Mouse (Mus musculus): Measurements from ENCODE around the gene Lrp8.
A peak's percentile ranks its signal among the peaks of the same experiment; 100 is the strongest.

Lrp8 gene

DNA sequence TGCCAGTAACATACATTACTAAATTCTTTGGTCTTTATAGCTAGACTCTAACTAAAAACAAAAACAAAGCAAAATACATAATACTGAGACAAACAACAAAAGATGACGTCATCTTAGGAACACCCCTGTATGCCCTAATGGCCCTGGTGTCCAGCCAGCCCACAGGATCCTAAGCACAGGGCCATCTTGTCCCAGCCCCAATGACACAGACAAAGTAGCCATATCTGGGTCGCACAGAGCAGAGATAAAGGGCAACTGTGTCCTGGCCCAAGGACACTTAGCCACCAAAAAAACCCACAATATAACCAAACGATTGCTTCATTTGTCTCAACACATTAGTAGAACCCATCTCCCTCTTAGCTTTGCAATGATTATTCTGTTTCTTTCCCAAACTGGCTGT, 8.9 kb downstream of the Lrp8 start:
- no peak for DNase-seq

DNA sequence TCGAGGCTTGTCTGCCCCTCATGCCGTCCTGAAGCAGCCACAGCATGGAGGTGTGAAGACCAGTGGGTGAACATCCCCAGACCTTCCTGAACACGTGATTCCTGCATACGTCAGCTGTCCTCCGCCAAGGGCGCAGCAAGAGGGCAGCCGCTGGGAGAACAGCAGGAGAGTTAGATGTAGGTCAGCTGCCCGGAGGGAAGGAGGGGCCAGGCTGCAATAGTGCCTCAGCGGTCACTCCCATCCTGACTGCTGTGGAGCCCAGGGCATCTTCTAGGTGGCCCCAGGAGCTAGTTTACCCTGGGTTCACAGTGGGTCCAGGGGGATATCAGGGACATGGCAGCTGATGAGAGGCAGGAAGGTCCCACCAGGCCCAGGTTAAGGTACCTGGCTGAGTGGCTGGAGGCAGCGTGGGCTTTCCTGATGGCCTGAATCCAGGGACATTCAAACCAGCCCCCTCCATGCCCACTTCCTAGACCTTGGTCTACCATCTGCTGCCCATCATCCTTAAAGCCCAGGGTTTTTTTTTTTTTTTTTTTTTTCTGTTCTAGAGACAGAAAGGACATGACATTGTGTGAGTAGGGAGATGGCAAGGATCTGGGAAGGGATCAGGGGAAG, 9.8 kb downstream of the Lrp8 start:
- no peak for DNase-seq

DNA sequence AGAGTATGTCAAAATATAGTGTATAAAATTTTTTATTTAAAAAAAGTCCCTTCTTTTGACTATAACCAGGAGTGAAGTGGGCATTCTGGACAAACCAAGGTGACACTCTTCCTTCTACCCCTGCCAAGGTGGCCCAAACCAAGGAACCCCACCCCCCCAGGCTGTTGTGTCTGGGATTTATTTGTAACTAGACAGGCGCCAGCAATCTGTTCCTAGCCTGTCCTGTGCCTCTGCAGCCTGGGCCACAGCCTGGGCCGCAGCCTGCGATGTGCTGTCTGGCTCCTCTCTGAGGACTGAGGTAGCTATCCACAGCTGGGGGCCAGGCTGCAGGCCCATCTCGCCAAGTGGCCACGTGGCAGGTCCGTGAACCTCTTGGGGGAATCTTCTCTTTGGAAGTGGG, 10.3 kb downstream of the Lrp8 start:
- DNase-seq, result no peak

DNA sequence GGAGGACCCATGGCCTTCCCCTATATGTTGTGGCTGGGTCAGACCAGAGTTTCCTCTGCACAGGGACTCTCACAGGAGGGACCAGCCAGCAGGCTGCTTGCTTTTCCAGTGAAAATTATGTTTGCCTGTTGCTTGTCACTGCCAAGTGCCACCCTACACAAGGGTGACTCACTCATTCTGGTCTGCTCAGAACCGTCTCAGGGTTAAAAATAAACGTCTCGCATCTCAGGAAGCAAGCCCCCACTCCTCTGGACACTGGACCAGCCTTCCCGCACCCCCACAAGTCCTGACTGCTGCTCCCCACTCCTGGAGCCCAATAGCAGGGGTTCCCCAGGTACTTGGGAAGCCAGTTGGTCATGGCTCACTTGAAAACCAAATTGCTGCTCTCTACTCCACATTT, 14.4 kb downstream of the Lrp8 start:
- no peak for DNase-seq

DNA sequence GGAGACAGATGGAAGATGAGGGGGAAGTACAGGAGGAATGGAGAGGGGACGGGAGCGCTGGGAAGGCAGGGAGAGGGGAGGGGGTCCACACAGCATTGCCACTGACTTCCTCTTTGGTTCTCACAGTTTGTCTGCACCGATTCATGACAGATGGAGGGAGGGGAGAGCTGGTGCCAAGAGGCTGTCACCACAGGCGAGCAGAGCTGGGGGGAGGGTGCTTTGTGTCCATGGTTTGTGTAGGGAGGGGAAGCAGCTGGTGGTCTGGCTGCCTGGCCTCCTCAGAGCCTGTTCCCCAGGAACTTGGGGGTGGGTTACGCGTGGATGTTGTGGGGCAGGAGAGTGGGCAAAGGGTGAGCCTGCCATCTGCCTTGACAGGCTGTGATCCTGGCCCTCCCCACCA, 15.4 kb downstream of the Lrp8 start:
- DNase-seq, result no peak

DNA sequence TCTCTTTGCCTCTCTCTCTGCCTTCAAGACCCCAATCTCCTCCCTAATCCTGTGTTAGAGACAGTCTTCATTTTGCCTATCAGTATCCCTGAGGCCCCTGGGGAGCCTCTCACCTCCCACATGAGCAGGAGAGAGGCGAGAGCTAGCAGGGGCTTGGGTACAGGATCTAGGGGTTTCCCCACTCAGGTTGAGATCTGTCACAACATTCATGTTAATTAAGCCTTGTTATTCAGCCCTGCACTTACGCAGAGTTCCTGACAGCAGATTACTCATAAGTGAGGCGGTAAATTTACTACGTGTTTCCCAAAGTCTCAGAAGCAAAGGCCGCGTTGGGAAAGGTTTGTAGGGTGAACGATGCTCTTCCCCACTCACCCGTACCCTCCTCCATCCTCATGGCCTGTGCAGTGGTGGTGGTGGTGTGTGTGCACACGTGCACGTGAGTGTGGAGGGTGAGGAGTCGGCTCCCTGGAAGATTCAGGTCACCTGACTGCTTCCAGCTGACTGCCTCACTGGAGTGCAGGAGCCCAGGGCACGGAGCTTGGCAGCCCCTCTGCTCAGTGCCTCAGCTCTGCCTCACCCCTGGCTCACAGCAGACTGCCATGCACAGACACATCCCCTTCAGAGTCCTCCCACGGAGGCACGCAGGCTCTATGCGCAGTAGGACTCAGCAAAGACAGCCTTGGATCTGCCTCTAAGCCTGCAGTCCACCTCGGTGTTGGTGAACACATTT, 18.1 kb downstream of the Lrp8 start:
- DNase-seq, result no peak

DNA sequence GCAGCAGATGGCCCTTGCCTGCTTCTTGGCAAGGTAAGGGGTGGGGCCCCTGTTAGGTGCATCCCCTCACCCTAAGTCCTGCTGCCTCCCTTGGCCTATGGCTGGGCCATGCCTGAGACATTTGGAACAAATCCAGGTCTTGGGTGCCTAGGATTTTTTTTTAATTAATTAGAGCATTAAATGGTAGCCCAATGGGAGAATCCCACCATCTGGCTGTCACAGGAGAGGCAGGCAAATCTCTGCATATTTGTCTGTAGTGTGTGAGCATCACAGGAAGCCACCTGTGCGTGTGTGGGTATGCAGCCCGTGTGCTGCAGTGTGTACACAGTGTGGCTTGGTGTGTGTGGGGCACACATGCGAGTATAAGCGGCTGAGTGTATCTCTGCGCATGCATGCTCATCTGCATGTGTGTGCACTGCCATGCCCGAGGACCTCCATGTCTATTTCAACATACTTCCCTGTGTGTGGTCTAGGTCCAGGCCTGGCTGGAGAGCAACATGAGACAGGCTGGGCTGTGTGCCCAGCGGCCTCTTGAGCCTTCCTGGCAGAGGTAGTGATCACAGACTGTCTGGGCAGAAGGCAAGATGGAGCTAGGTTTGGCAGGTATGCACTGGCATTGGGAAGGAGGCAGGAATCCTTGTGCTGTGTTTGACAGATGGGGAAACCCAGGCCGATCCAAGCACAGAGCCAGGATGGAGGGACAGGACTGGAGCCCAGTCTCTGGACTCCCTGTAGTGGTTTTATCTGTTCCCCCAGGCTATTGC, 19.0 kb downstream of the Lrp8 start:
- DNase-seq, result no peak

DNA sequence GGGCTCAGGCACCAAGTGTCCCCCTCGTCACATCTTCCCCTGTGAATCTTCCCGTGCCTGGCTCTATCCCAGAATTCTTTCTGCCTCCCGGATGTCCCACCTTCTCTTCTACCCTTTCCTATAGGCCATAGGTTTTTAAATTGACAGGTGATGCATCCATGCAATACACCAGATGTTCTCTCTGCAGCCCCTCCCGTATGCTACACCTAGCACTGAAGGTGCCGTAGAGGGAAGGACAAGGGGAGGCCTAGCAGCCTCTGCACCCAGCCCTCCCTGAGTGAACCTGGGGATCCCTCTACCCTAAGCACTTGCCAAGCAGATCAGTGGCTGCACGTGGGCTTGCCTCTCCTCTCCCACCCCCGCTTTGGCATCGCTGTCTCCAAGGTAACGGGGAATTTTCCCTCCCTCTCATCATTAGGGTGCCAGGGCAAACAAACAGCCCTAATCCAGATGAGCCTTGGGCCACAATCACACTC, 20.9 kb downstream of the Lrp8 start:
- DNase-seq, result no peak

DNA sequence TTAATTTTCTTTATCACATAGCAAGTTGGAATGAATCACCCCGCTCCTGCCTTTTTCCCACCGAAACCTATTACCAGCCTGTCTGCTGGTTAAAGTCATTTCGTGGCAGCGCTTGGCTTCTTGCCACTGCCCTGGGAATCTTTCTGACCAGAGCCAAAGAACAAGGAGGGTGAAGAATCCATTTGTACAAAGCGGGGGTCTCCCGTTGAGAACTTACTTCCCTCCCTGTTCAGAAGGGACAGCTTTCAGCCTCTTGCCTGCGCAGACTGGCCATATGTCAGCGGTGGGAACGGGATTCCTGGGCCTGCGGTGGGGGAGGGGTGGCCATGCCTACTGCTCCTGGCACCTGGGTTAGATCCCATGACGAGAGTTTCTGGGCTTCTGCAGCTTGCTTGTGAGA, 21.4 kb downstream of the Lrp8 start:
- DNase-seq, result no peak

DNA sequence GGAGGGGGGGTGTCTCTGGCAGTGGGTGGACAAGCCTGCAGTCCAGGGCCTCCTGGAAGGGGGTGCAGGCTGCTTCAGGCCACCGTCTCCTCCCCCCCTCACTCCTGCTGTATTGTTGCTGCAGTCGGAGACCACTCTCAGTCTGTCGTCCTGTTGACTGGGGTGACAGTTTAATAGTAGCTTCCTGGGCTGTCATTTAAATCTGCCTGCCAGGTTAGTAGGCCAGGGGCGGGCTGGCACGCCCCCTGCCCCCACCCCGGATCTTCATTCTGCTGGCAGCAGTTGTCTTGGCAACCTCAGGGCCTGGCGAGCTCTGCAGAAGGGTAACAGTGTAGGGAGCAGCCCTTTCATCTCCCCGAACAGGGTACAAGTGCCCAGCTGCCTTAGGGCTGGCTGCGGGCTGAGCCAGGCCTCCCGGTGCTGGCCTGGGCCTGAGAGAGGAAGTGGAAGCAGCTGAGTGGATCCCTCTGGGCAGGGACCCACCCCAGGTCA, 26.7 kb downstream of the Lrp8 start:
- peak; percentile 62 for DNase-seq

DNA sequence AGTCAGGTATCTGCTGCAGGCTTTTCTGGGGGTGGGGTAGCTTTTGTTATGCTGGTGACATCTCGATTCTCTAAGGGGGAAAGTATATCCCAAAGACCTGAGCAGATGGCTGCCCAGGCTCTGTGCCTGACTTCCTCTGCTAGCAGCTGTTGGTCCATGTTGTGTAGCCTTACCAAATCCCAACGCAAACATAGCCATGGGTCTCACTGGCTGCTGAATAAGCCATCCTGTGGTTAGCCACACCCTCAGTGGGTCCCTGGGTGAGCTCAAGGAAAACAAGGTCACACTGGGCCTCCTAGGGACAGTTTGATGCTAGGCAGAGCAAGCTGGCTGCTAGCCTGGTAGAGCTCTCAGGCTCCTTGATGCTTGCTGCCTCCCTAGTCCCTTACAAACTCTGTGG, 27.6 kb downstream of the Lrp8 start:
- DNase-seq, result no peak

DNA sequence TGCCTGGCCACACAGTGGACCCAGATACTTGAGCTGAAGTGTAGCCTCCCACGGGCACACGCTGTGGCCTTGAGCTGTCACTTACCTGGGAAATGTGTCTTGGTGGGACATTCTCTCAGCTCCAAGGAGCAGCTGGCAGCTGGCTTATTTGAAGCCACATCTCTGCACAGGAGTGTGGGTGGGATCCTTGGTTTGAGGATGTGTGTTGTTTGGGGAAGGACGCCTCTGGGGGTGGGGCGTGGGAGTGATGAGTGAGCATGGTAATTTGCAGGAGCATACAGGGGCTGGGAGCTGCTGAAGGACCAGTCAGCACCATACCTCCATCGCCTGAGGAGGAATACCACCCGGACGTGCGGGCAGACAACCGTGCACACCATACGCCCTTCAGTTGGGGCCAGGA, 28.1 kb downstream of the Lrp8 start:
- DNase-seq, result no peak

DNA sequence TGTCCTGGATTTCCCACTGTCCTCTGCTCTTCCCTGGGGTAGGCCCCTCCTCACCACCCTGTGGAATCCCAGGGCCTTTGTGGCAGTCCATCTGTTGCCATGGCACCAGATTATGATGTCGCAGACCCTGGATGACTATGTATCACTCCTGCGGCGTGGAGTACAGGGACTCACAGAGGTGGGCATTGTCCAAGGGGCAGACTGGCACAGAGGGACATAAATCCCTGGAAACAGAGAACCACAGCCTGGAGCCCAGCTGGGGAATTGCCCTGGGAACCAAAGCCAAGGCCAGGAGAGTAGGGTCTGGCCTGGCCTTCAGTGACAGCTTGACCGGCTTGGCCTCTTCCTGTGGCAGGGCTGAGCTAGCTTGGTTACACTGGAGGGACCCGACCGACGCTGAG, 28.8 kb downstream of the Lrp8 start:
- DNase-seq, result no peak

DNA sequence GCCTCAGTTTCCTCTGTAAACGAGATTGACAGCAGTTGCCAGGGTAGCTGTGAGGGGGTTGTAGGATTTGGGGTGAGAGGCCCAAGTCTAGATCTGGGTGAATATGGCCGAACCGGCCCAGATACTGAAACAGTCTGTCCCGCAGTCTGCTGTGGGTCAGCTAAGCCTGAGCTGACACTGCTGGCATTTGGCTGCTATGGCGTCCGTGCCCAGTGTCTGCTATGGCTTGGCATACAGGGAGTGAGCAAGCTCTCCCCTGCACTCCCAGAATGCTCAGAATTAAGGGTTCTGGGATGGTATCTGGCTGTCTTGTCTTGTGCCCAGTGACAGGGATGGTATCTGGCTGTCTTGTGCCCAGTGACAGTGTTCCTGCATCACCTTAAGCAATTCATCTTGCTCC, 29.6 kb downstream of the Lrp8 start:
- DNase-seq, result no peak

DNA sequence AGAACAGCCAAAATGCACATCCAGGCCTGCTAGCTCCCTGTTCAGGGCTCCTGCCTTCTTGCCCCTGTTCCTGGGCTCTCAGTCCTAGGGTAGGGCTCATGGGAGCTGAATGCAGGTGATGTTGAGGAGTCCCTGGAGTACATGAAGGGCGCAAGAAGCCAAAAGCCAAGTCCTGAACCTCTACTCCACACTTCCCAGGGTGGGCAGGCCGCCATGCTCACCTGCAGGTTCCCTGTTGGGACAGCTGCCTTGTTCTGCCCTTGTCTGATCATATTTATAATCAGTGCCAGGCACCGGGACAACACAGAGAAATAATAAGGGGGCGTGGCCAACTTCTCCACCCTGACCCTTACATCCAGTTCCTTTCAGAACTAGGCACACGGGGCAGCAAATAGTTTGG, 31.5 kb downstream of the Lrp8 start:
- DNase-seq, result no peak

DNA sequence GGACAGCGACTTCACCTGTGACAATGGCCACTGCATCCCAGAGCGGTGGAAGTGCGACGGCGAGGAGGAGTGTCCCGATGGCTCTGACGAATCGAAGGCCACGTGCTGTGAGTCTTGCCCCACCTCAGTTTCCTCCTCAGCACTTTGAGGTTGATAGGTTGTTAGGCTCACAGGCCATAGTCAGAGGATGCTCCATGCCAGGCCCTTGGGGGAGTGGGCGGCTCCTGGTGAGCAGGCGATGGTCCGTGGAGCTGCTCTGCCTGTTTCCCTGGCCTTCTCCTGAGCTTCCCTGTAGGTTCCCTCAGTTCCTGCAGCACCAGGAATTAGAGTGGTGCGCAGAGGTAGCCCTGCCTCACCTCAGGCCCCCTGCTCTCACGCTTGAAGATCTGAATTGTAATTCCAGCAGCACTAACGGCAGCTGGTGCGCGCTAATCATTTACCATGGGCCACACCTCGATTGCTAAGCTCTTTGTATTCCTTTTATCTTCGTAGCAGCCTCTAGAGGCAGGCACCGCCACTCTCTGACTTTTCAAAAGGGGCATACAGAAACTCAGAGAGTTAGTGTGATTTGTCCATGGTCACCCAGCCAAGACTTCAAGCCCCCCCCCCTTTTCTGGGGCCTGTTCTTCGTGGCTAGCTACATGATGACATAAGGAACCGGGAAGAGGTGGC, 32.7 kb downstream of the Lrp8 start:
- DNase-seq, result no peak

DNA sequence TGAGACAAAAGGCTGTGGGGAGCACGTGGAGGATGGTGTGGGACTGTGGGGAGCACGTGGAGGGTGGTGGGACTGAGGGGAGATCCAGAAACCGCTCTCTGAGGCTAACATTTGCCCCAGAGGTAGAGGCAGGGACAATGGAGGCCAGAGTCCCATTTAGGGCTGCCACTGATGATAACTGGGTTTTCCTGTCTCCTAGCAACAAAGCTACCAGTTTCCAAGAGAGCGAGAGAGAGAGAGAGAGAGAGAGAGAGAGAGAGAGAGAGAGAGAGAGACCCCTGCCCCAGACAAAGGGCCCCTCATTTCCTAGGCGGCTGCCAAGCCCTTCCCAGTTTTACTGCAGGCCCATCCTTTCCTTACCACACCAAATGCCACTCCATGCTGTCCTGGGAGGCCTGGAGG, 33.4 kb downstream of the Lrp8 start:
- no peak for DNase-seq

DNA sequence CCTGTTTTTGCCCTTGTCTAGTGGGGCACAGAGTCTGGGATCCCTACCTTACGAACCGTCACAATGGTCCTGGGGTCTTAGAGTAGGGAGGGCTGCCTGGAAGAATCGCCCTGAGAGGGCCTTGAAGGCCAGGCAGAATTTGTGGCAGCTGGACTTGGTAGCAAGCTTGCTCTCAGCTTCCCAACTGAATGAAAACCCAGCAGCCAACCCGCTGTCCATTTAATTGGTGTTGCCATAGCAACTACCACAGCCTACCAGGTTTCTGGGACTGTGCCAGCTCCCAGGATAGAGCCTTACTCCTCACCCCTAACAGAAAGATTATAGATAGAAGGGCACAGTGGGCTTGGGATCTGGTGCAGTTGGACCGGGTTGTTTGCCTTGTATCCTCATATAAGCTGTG, 34.7 kb downstream of the Lrp8 start:
- DNase-seq, result no peak

DNA sequence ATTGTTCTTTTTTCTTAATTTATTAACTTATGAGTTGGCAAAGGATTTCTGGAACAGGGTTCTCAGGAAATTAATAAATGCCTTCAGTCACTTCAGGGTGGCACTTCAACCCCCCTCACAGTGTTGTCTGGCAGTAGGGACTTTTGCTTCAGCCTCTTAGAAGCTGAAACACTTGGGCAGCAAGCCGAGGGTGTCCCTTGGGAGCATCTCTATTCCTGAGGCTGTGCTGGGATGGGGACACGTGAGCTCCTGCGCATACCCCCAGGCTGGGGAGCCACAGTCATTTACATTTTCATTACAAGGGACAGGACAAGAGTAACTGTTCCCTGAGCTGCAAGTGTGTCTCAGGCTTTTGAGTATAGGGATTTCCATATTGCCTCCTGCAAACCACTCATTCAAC, 35.8 kb downstream of the Lrp8 start:
- DNase-seq, result no peak

DNA sequence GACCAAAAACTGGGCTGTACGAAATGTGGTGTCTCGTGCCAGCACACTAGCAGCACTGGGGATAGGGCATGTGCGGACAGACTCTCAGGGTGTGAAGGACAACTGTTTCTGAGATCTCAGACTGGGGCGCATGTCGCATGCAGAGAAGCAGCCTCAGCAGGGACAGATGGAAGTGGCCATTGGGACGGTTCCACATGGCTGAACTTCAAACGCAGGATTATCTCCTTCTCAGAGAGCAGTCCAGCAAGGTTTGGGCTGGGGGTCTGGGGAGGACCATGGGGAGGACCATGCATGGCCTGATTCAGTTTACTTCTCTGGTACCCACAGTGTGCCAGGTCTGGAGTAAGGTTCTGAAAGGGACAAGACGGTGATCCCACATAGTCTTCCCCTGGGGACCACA, 41.6 kb downstream of the Lrp8 start:
- no peak for DNase-seq

DNA sequence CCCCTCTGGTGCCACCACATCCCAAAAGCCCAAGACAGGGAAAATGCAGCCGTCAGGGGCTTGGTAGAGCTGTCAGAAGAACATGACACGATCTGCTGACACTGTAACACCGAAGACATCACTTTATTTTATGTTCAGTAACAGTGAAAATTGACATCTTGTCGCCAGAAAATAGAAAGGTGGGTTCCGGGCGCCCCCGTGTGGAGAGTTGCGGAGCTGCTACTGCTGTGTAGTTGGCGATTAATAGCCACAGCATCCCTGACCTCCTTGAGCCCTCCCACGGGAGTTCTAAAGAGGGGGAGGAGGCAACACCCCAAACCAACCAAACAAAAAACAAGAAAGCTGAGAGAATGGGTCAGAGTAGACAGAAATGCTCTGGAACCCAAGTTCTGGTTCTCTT, 42.9 kb downstream of the Lrp8 start:
- DNase-seq, result peak; percentile 74

DNA sequence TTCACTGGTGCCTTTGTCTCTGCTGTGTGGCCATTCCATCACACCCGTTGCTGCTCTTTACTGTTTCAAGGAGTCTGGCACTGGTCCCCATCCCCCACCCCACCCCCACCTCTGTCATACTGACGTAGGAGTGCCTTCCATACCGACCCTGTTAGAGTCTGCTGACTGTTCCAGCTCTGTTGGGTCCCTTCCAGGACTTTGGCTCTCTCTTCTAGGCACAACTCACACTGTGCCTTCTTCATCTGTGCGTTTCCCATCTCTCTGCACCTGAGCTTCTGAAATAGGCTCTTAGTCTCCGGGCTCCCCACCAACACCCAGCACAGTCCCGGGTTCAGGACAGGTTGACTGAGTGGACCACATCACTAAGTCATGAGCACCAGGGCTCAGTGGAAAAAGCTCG, 44.7 kb downstream of the Lrp8 start:
- no peak for DNase-seq

DNA sequence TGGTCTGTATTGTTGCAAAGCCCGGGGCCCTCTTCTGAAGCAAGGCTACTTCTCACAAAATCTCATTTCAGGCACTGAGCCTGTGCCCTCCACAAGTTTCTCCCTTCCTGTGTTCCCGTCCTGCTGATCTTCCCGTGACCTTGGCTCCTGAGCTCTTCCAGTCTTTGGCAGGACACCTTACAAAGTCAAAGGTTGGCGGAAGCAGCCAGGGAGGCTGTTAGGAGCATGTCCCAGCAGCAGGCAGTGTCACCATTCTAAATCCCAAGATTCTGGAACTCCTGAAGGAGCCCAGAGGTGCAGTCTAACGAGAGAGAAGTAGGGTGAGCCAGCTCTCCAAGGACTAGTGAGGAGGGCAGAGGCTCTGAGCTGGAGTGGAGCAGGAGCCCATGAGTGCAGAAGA, 46.5 kb downstream of the Lrp8 start:
- DNase-seq, result no peak

DNA sequence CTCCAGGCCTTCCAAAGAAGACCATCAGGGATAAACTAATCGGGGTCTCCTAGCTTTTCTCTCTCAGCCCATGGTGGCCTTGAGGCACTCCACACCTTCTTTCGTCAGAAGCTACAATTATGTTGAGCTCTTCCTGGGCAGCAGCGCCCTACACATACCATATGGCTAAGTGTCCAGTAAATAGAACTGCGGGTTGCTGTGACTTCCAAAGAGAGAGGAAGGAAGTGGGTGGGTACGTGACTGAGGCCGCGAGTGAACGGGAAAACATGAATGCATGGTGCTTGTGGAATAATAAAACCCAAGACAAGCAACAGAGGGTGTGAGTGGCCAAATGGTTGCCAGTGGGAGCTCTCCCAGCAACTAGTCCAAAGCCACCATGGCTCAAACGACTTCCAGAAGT, 47.6 kb downstream of the Lrp8 start:
- no peak for DNase-seq

Data from thymus, postnatal 14 days (tissue).